Mouse (Mus musculus) neural tube, embryonic 14.5 days (tissue): Measurements from ENCODE around the gene Igsf21. TPM values are rescaled to one million over a fixed set of nuclear protein-coding genes. Genes with fewer than 3 reads are reported as not detected.

Experiments
- ATAC-seq: fragments of 200-750 bp; cut with Nextera tagmentation; 2 replicates; pipeline ENCODE4 v1.8.0; 2017; ENCODE audit warnings: low read depth, mild to moderate bottlenecking, moderate TSS enrichment, moderate library complexity
- H3K27ac ChIP-seq: fragments of 300-500 bp; sonication (generic); 2 replicates; pipeline ENCODE4 v1.5.1; 2014; ENCODE audit warnings: low read depth, mild to moderate bottlenecking, control low read depth, low read length, moderate library complexity, mixed read lengths
- H3K27me3 ChIP-seq: fragments of 300-500 bp; sonication (generic); 2 replicates; pipeline ENCODE4 v1.6.1; 2014; ENCODE audit warnings: low read length; ENCODE audit not compliant: control insufficient read depth, insufficient read depth
- H3K36me3 ChIP-seq: fragments of 300-500 bp; sonication (generic); 2 replicates; pipeline ENCODE4 v1.6.1; 2014; ENCODE audit warnings: low read length, mixed read lengths; ENCODE audit not compliant: control insufficient read depth, insufficient read depth
- H3K4me1 ChIP-seq: fragments of 300-500 bp; sonication (generic); 2 replicates; pipeline ENCODE4 v1.6.1; 2014; ENCODE audit warnings: low read length; ENCODE audit not compliant: control insufficient read depth, insufficient read depth
- H3K4me2 ChIP-seq: fragments of 300-500 bp; sonication (generic); 2 replicates; pipeline ENCODE4 v1.6.1; 2014; ENCODE audit warnings: mild to moderate bottlenecking, low read depth, low read length, control low read depth
- H3K4me3 ChIP-seq: fragments of 300-500 bp; sonication (generic); 2 replicates; pipeline ENCODE4 v1.5.1; 2014; ENCODE audit warnings: low read depth, low read length, control low read depth, mixed read lengths
- H3K9ac ChIP-seq: fragments of 300-500 bp; sonication (generic); replicated peaks from 2 replicates; pipeline ENCODE4 v1.6.1; 2014; ENCODE audit warnings: low read depth, mild to moderate bottlenecking, control low read depth, low read length, mixed read lengths
- H3K9me3 ChIP-seq: fragments of 300-500 bp; sonication (generic); 2 replicates; pipeline ENCODE4 v1.6.1; 2016; ENCODE audit warnings: low read length; ENCODE audit not compliant: control insufficient read depth
- WGBS: fragments of 180-500 bp; shearing (Covaris S2); extraction: QIAGEN DNeasy Blood & Tissue Kit; methylation state at CpG from one replicate; pipeline ENCODE4 v1.1.7; 2014; 5-methylcytosine and 5-hydroxymethylcytosine counted together
- polyA plus RNA-seq: library from polyadenylated mRNA; unstranded; fragments of >200 nt; fragmentation: Nextera tagmentation; extraction: Ambion mirVana; gene quantifications from 2 replicates; pipeline ENCODE4 v1.2.1, GENCODE M21; 2014

The Igsf21 gene
- polyA plus RNA-seq, 1 experiment from 2014 or later: 95.1 TPM

GRCm38 (mm10) chr4:140187404-140188145, 59.0 kb downstream of the Igsf21 start:
- Histone ChIP-seq H3K4me2 (no peak overlapping the region), H3K36me3 (no peaks in the 10 kb centered on the region), H3K4me3 (no peak overlapping the region), H3K27me3 (no peaks in the 10 kb centered on the region), H3K9ac (no peak overlapping the region), H3K4me1 (no peaks in the 10 kb centered on the region; the same call in 1 of the 2 replicates), H3K9me3 (no peaks in the 10 kb centered on the region), H3K27ac (no peak overlapping the region)
- ATAC-seq: no peak
- 59% methylated on average over 8 of the region's 8 CpGs for WGBS

DNA sequence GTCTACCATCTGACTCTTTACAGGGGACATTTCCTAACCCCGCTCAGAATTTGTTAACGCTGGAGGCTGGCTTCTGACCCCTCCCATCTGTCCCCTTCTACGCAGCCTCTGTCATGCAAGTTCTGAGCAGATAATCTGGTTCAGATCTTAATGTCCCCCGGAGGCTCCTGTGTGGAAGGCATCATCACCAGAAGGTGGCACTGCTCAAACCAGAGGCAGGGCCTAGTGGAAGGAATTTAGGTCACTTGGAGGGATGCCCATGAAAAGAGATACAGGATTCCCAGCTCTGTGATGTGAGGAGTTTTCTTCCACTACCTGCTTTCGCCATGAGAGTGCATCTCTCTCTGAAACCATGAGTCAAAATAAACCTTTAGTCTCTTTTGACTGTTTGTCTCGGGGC, 67.0 kb downstream of the Igsf21 start:
- no peaks in the 10 kb centered on the region for H3K4me1 ChIP-seq
- H3K4me3 ChIP-seq: no peak overlapping the region
- H3K27ac ChIP-seq: no peak overlapping the region
- no peak overlapping the region for H3K4me2 ChIP-seq
- 69% methylated on average over 6 of the region's 6 CpGs for whole genome bisulfite sequencing
- no peak overlapping the region for H3K9ac ChIP-seq
- H3K27me3 ChIP-seq: no peaks in the 10 kb centered on the region
- no peaks in the 10 kb centered on the region for H3K36me3 ChIP-seq
- H3K9me3 ChIP-seq: no peaks in the 10 kb centered on the region
- ATAC-seq: no peak

GRCm38 (mm10) chr4:140177055-140177454, 69.5 kb downstream of the Igsf21 start:
- H3K4me1 ChIP-seq: peaks cover 10% of the 10 kb centered on the region; the same call in 1 of the 2 replicates
- 89% methylated on average over 6 of the region's 6 CpGs for WGBS
- H3K27ac ChIP-seq: no peak overlapping the region
- ATAC-seq: no peak
- no peaks in the 10 kb centered on the region for H3K27me3 ChIP-seq
- no peaks in the 10 kb centered on the region for H3K9me3 ChIP-seq
- no peak overlapping the region for H3K4me2 ChIP-seq
- no peak overlapping the region for H3K4me3 ChIP-seq
- H3K9ac ChIP-seq: no peak overlapping the region
- no peaks in the 10 kb centered on the region for H3K36me3 ChIP-seq

DNA sequence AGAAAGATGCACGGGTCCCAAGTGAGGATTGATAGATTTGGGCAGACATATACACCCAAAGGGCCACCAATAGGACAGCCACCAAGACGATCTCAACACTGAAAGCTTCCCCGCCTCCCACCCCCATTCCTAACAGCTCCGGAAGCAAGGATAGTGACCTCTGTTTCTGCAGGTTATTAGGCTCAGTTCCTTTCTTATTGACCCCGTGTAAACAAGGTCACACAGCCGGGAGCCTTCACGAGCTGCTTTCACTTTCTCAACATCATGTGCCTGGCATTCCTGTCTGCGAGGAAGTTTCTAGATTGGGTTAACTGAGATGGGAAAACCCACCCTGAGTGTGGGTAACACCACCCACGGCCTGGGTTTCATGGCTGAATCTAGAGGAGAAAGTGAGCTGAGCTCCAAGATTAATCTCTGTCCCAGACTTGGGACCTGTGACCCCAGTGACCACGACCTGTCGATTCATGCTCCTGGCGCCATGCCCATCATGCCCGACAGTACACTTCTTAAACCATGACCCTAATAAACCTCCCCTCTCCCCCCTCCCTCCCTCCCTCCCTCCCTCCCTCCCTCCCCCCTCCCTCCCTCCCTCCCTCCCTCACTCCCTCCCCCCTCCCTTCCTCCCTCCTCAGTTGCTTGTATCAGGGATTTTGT, 72.7 kb downstream of the Igsf21 start:
- WGBS: 41% methylated on average over 13 of the region's 13 CpGs
- H3K36me3 ChIP-seq: no peaks in the 10 kb centered on the region
- no peak overlapping the region for H3K27ac ChIP-seq
- H3K4me3 ChIP-seq: no peak overlapping the region
- H3K9ac ChIP-seq: no peak overlapping the region
- no peaks in the 10 kb centered on the region for H3K27me3 ChIP-seq
- peaks cover 10% of the 10 kb centered on the region; the same call in 1 of the 2 replicates for H3K4me1 ChIP-seq
- ATAC-seq: no peak
- no peak overlapping the region for H3K4me2 ChIP-seq
- no peaks in the 10 kb centered on the region for H3K9me3 ChIP-seq

DNA sequence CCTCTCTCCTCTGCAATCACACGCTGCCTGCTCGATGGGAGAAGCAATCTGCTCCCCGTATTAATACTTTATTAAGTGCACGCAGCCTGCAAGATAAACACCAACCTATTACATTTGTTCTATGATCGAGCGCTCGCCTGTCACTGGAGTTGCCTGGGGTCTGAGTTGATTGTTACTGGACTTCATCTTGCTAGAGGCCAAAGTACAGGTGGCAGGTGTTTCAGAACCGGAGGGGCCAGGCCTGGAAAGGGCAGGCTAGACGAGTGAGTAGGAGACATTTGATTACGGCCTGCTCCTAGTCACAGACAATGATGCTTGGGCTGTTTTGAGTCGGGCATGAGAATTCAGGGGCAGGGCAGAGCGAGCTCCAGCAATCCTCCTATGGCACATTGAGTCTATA, 73.5 kb downstream of the Igsf21 start:
- Histone ChIP-seq H3K27me3 (no peaks in the 10 kb centered on the region), H3K27ac (0 out of 2 replicates have a peak overlapping the region, but pooled peaks have one; percentile 22), H3K9me3 (no peaks in the 10 kb centered on the region), H3K4me1 (peaks cover 10% of the 10 kb centered on the region; the same call in 1 of the 2 replicates), H3K36me3 (no peaks in the 10 kb centered on the region), H3K4me3 (no peak overlapping the region), H3K4me2 (no peak overlapping the region), H3K9ac (no peak overlapping the region)
- no peak for ATAC-seq
- 51% methylated on average over 12 of the region's 12 CpGs for WGBS

DNA sequence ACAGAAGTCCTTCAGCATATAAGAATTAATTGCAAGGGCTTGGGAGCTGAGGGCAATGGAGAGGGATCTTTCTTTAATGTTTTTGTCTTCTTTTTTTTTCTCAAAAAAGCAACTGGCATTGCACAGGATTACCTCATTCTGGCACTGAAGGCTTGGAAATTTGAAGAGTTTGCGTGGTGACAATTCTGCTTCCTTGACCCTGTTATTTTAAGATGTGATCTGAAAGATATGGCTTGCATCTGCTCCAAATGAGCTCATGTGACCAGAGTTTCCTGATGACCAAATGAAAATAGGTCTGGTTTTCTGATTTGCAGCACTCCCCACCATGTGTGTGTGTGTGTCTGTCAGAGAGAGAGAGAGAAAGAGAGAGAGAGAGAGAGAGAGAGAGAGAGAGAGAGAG, 74.7 kb downstream of the Igsf21 start:
- H3K27me3 ChIP-seq: no peaks in the 10 kb centered on the region
- no peak overlapping the region for H3K27ac ChIP-seq
- no peak overlapping the region for H3K4me2 ChIP-seq
- no peak overlapping the region for H3K9ac ChIP-seq
- H3K36me3 ChIP-seq: no peaks in the 10 kb centered on the region
- H3K4me1 ChIP-seq: peaks cover 13% of the 10 kb centered on the region; the same call in 1 of the 2 replicates
- no peak overlapping the region for H3K4me3 ChIP-seq
- no peaks in the 10 kb centered on the region for H3K9me3 ChIP-seq
- 84% methylated on average over 1 of the region's 1 CpGs for WGBS
- no peak for ATAC-seq

GRCm38 (mm10) chr4:140171189-140171588, 75.4 kb downstream of the Igsf21 start:
- no peak for ATAC-seq
- no peak overlapping the region for H3K9ac ChIP-seq
- no peak overlapping the region for H3K27ac ChIP-seq
- H3K27me3 ChIP-seq: no peaks in the 10 kb centered on the region
- H3K4me3 ChIP-seq: no peak overlapping the region
- no peak overlapping the region for H3K4me2 ChIP-seq
- peaks cover 13% of the 10 kb centered on the region; the same call in 1 of the 2 replicates for H3K4me1 ChIP-seq
- no peaks in the 10 kb centered on the region for H3K9me3 ChIP-seq
- H3K36me3 ChIP-seq: no peaks in the 10 kb centered on the region

GRCm38 (mm10) chr4:140165851-140166250, 80.7 kb downstream of the Igsf21 start:
- 0 out of 2 replicates have a peak, but pooled peaks cover 3% of the 10 kb centered on the region for H3K4me1 ChIP-seq
- H3K36me3 ChIP-seq: no peaks in the 10 kb centered on the region
- no peak overlapping the region for H3K4me3 ChIP-seq
- ATAC-seq: no peak
- no peak overlapping the region for H3K9ac ChIP-seq
- H3K4me2 ChIP-seq: no peak overlapping the region
- H3K27me3 ChIP-seq: no peaks in the 10 kb centered on the region
- no peaks in the 10 kb centered on the region for H3K9me3 ChIP-seq
- WGBS: 87% methylated on average over 7 of the region's 7 CpGs
- no peak overlapping the region for H3K27ac ChIP-seq

DNA sequence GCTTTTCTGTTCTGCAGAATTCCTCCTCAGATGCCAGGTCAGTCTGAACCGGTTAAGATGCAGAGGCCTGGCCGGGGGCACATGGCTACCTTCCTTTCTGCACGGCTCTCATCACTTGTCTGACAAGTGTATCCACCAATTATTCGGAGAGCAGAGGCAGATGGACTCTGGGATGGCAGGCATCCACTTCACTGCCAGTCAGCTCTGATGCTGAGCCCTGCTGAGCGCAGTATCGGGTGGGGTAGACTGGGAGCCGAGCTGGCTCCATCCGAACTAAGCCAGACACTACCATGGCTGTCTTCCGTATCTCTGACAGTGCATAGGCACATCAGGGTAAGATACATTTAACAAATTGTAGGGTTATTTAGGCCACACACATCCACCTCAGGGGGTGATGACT, 81.9 kb downstream of the Igsf21 start:
- H3K9ac ChIP-seq: no peak overlapping the region
- no peak overlapping the region for H3K4me3 ChIP-seq
- H3K4me2 ChIP-seq: no peak overlapping the region
- H3K4me1 ChIP-seq: 0 out of 2 replicates have a peak, but pooled peaks cover 3% of the 10 kb centered on the region
- no peaks in the 10 kb centered on the region for H3K36me3 ChIP-seq
- ATAC-seq: no peak
- H3K27me3 ChIP-seq: no peaks in the 10 kb centered on the region
- WGBS: 81% methylated on average over 9 of the region's 9 CpGs
- H3K9me3 ChIP-seq: no peaks in the 10 kb centered on the region
- H3K27ac ChIP-seq: no peak overlapping the region
